Mouse (Mus musculus): ENCODE results near the gene Rnh1. TPM values are rescaled to one million over a fixed set of nuclear protein-coding genes. Genes with fewer than 3 reads are reported as not detected.

Gene Rnh1
- polyA plus RNA-seq, 1 experiment from 2014 or later: 55.7 TPM

GRCm38 (mm10) chr7:141119487-141119886 lies 53.2 kb downstream of the Rnh1 start:
- Histone ChIP-seq H3K36me3 (replicated peaks; ENCODE audit: insufficient read depth, low read length) (no peaks in the 10 kb centered on the region), H3K27ac (ENCODE audit: low read depth) (no peak overlapping the region), H3K4me3 (ENCODE audit: low read depth, low read length) (no peak overlapping the region), H3K4me1 (ENCODE audit: insufficient read depth) (peaks cover 37% of the 10 kb centered on the region), H3K4me2 (ENCODE audit: low read depth, low read length) (no peak overlapping the region), H3K9me3 (ENCODE audit: low read length) (no peaks in the 10 kb centered on the region), H3K9ac (replicated peaks) (no peak overlapping the region), H3K27me3 (ENCODE audit: insufficient read depth, low read length) (no peaks in the 10 kb centered on the region)
- no peak for DNase-seq
- no peak for TF ChIP-seq EP300 (IDR thresholded peaks at IDR 0.05; ENCODE audit: low read depth)
- no peak for TF ChIP-seq CTCF (IDR thresholded peaks at IDR 0.05; ENCODE audit: low read depth)
- 64% methylated on average over 3 of the region's 3 CpGs for WGBS (ENCODE audit: insufficient replicate concordance)
- no peak for ATAC-seq

GRCm38 (mm10) chr7:141117636-141118035 lies 55.0 kb downstream of the Rnh1 start, which contains the start of gene Ano9:
Gene Ano9, minus strand, starts transcription at chr7:141117806.
- DNase-seq: no peak
- TF ChIP-seq CTCF (IDR thresholded peaks at IDR 0.05; ENCODE audit: low read depth) (no peak), EP300 (IDR thresholded peaks at IDR 0.05; ENCODE audit: low read depth) (no peak)
- Histone ChIP-seq H3K36me3 (replicated peaks; ENCODE audit: insufficient read depth, low read length) (no peaks in the 10 kb centered on the region), H3K9ac (replicated peaks) (no peak within 1 kb of the TSS), H3K4me1 (ENCODE audit: insufficient read depth) (peaks cover 34% of the 10 kb centered on the region), H3K27me3 (ENCODE audit: insufficient read depth, low read length) (no peaks in the 10 kb centered on the region), H3K4me3 (ENCODE audit: low read depth, low read length) (no peak within 1 kb of the TSS), H3K4me2 (ENCODE audit: low read depth, low read length) (no peak within 1 kb of the TSS), H3K9me3 (ENCODE audit: low read length) (no peaks in the 10 kb centered on the region), H3K27ac (ENCODE audit: low read depth) (no peak within 1 kb of the TSS)
- no peak for ATAC-seq
- 39% methylated on average over 9 of the region's 9 CpGs for WGBS (ENCODE audit: insufficient replicate concordance)

- Histone ChIP-seq H3K27me3 (ENCODE audit: insufficient read depth, low read length) (no peaks in the 10 kb centered on the region), H3K9me3 (ENCODE audit: low read length) (no peaks in the 10 kb centered on the region), H3K27ac (ENCODE audit: low read depth) (no peak overlapping the region), H3K4me3 (ENCODE audit: low read depth, low read length) (no peak overlapping the region), H3K4me1 (ENCODE audit: insufficient read depth) (peaks cover 21% of the 10 kb centered on the region), H3K9ac (replicated peaks) (no peak overlapping the region), H3K36me3 (replicated peaks; ENCODE audit: insufficient read depth, low read length) (no peaks in the 10 kb centered on the region), H3K4me2 (ENCODE audit: low read depth, low read length) (no peak overlapping the region)
- TF ChIP-seq CTCF (IDR thresholded peaks at IDR 0.05; ENCODE audit: low read depth) (no peak), EP300 (IDR thresholded peaks at IDR 0.05; ENCODE audit: low read depth) (no peak)
- DNase-seq (peak; percentile 44), ATAC-seq (peak; percentile 64; the same call in 1 of the 2 replicates)
- 75% methylated on average over 9 of the region's 9 CpGs for WGBS (ENCODE audit: insufficient replicate concordance)
Observed at GRCm38 (mm10) chr7:141115874-141116273, 56.8 kb downstream of the Rnh1 start.

MicroRNAs within 50 kb of the gene (microRNA counts, 519-probe panel; counts per million panel counts)
- 4,498 counts per million, percentile 51 among the panel's probes with 10 or more counts for microRNA mmu-miR-210

Small RNAs within 50 kb of the gene (microRNA-seq; reads per million reads assigned to microRNA genes)
- gene Mir210: 837 reads per million, percentile 70 among the genes with 10 or more reads in this experiment

Other genes starting within 250 kb of the Rnh1 start
- 5.5 and 6.3 TPM in 2 replicates for gene Pgghg, start 231.5 kb downstream of the Rnh1 start, polyA plus RNA-seq (2015; fragmentation: Nextera tagmentation; extraction: Ambion mirVana)
- gene Ifitm5, start 222.6 kb downstream of the Rnh1 start, polyA plus RNA-seq (2015; fragmentation: Nextera tagmentation; extraction: Ambion mirVana): 0.41 and 0.48 TPM in 2 replicates
- gene Gm45717, start 216.9 kb downstream of the Rnh1 start, polyA plus RNA-seq (2015; fragmentation: Nextera tagmentation; extraction: Ambion mirVana): 0.59 TPM in 1 of 2 replicates, not detected in the other
- 798 and 816 TPM in 2 replicates for gene Ifitm2, start 216.9 kb downstream of the Rnh1 start, polyA plus RNA-seq (2015; fragmentation: Nextera tagmentation; extraction: Ambion mirVana)
- gene Ifitm1, start 205.6 kb downstream of the Rnh1 start, polyA plus RNA-seq (2015; fragmentation: Nextera tagmentation; extraction: Ambion mirVana): 33.4 and 38.6 TPM in 2 replicates
- gene Ifitm3, start 162.1 kb downstream of the Rnh1 start, polyA plus RNA-seq (2015; fragmentation: Nextera tagmentation; extraction: Ambion mirVana): 295 and 298 TPM in 2 replicates
- 53.6 and 54.4 TPM in 2 replicates for gene Ifitm6, start 154.9 kb downstream of the Rnh1 start, polyA plus RNA-seq (2015; fragmentation: Nextera tagmentation; extraction: Ambion mirVana)
- gene Gm17387, start 143.7 kb downstream of the Rnh1 start, polyA plus RNA-seq (2015; fragmentation: Nextera tagmentation; extraction: Ambion mirVana): not detected in 2 replicates
- 0.15 and 0.34 TPM in 2 replicates for gene B4galnt4, start 111.8 kb downstream of the Rnh1 start, polyA plus RNA-seq (2015; fragmentation: Nextera tagmentation; extraction: Ambion mirVana)
- gene Pkp3, start 94.6 kb downstream of the Rnh1 start, polyA plus RNA-seq (2015; fragmentation: Nextera tagmentation; extraction: Ambion mirVana): 1.4 and 1.5 TPM in 2 replicates
- gene Sigirr, start 72.3 kb downstream of the Rnh1 start, polyA plus RNA-seq (2015; fragmentation: Nextera tagmentation; extraction: Ambion mirVana): 18.0 and 20.1 TPM in 2 replicates
- 1.4 and 1.8 TPM in 2 replicates for gene Ano9, start 55.1 kb downstream of the Rnh1 start, polyA plus RNA-seq (2015; fragmentation: Nextera tagmentation; extraction: Ambion mirVana)
- gene Ptdss2, start 50.5 kb downstream of the Rnh1 start, polyA plus RNA-seq (2015; fragmentation: Nextera tagmentation; extraction: Ambion mirVana): 57.9 and 71.0 TPM in 2 replicates
- gene Hras, start 21.1 kb upstream of the Rnh1 start, polyA plus RNA-seq (2015; fragmentation: Nextera tagmentation; extraction: Ambion mirVana): 44.0 and 46.2 TPM in 2 replicates
- gene Lrrc56, start 21.3 kb upstream of the Rnh1 start, polyA plus RNA-seq (2015; fragmentation: Nextera tagmentation; extraction: Ambion mirVana): 2.0 and 2.2 TPM in 2 replicates
- gene Lmntd2, start 41.2 kb upstream of the Rnh1 start, polyA plus RNA-seq (2015; fragmentation: Nextera tagmentation; extraction: Ambion mirVana): 0.49 TPM in 2 replicates
- gene Rassf7, start 43.0 kb upstream of the Rnh1 start, polyA plus RNA-seq (2015; fragmentation: Nextera tagmentation; extraction: Ambion mirVana): 24.9 and 27.3 TPM in 2 replicates
- 10.8 and 14.3 TPM in 2 replicates for gene Phrf1, start 55.9 kb upstream of the Rnh1 start, polyA plus RNA-seq (2015; fragmentation: Nextera tagmentation; extraction: Ambion mirVana)
- 22.9 and 25.4 TPM in 2 replicates for gene Irf7, start 93.6 kb upstream of the Rnh1 start, polyA plus RNA-seq (2015; fragmentation: Nextera tagmentation; extraction: Ambion mirVana)
- gene Cdhr5, start 103.9 kb upstream of the Rnh1 start, polyA plus RNA-seq (2015; fragmentation: Nextera tagmentation; extraction: Ambion mirVana): 1.1 and 1.3 TPM in 2 replicates
- gene Sct, start 106.3 kb upstream of the Rnh1 start, polyA plus RNA-seq (2015; fragmentation: Nextera tagmentation; extraction: Ambion mirVana): not detected in 2 replicates
- not detected in 2 replicates for gene Drd4, start 119.1 kb upstream of the Rnh1 start, polyA plus RNA-seq (2015; fragmentation: Nextera tagmentation; extraction: Ambion mirVana)
- gene Deaf1, start 154.8 kb upstream of the Rnh1 start, polyA plus RNA-seq (2015; fragmentation: Nextera tagmentation; extraction: Ambion mirVana): 10.7 and 11.9 TPM in 2 replicates
- 9.2 and 11.9 TPM in 2 replicates for gene Tmem80, start 154.9 kb upstream of the Rnh1 start, polyA plus RNA-seq (2015; fragmentation: Nextera tagmentation; extraction: Ambion mirVana)
- 22.2 and 25.4 TPM in 2 replicates for gene Eps8l2, start 166.0 kb upstream of the Rnh1 start, polyA plus RNA-seq (2015; fragmentation: Nextera tagmentation; extraction: Ambion mirVana)
- 246 and 265 TPM in 2 replicates for gene Taldo1, start 219.3 kb upstream of the Rnh1 start, polyA plus RNA-seq (2015; fragmentation: Nextera tagmentation; extraction: Ambion mirVana)
- 17.4 and 18.2 TPM in 2 replicates for gene Gatd1, start 241.3 kb upstream of the Rnh1 start, polyA plus RNA-seq (2015; fragmentation: Nextera tagmentation; extraction: Ambion mirVana)